Mouse (Mus musculus): ENCODE data around the gene Agbl3. TPM values are rescaled to one million over a fixed set of nuclear protein-coding genes. Genes with fewer than 3 reads are reported as not detected.

Agbl3 gene
- polyA plus RNA-seq, 1 experiment: 1.0 TPM

DNA sequence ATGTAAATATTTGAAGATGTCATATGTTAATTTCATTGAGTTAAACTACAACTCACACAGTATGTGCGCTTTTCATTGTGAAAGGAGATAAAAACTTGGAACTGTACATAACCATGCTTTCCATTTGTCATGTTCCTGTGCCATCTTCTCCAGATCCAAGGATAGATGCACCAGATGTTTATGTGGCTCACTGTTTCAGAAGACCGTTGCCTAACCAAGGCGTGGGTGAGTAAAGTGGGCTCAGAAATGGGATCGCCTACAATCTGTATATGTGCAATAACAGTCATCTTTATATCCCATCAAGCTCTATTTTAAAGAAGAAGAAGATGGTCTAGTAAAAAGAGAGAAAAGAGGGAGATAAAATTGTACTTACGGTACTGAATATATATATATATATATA lies 52.1 kb downstream of the Agbl3 start:
- DNase-seq (ENCODE audit: low read depth in 1 of 2, low spot score in 2 of 2): no peak
- Histone ChIP-seq H3K27me3 (ENCODE audit: control insufficient read depth, insufficient read depth, low read length) (no peaks in the 10 kb centered on the region), H3K27ac (ENCODE audit: insufficient read depth, low read length) (no peak overlapping the region), H3K4me3 (ENCODE audit: extremely low read depth, insufficient read depth, insufficient read length) (no peak overlapping the region), H3K4me1 (ENCODE audit: control insufficient read depth, insufficient read depth, insufficient read length) (no peaks in the 10 kb centered on the region), H3K36me3 (ENCODE audit: control insufficient read depth, insufficient read depth, low read length) (no peaks in the 10 kb centered on the region)
- TF ChIP-seq POLR2A (IDR thresholded peaks at IDR 0.05; ENCODE audit: low read depth, low read length) (no peak), CTCF (IDR thresholded peaks at IDR 0.05; ENCODE audit: extremely low read depth, insufficient read depth, insufficient read length, insufficient replicate concordance) (no peak)
- 94% methylated on average over 5 of the region's 5 CpGs for WGBS

GRCm38 (mm10) chr6:34861546-34862053 lies 81.4 kb downstream of the Agbl3 start:
- Histone ChIP-seq H3K36me3 (ENCODE audit: control insufficient read depth, insufficient read depth, low read length) (no peaks in the 10 kb centered on the region), H3K27ac (ENCODE audit: insufficient read depth, low read length) (no peak overlapping the region), H3K4me1 (ENCODE audit: control insufficient read depth, insufficient read depth, insufficient read length) (peaks cover 11% of the 10 kb centered on the region; the same call in 1 of the 2 replicates), H3K4me3 (ENCODE audit: extremely low read depth, insufficient read depth, insufficient read length) (no peak overlapping the region), H3K27me3 (ENCODE audit: control insufficient read depth, insufficient read depth, low read length) (no peaks in the 10 kb centered on the region)
- TF ChIP-seq POLR2A (IDR thresholded peaks at IDR 0.05; ENCODE audit: low read depth, low read length): no peak
- no peak for TF ChIP-seq CTCF (IDR thresholded peaks at IDR 0.05; ENCODE audit: extremely low read depth, insufficient read depth, insufficient read length, insufficient replicate concordance)
- 70% methylated on average over 11 of the region's 11 CpGs for WGBS
- DNase-seq (ENCODE audit: low read depth in 1 of 2, low spot score in 2 of 2): no peak

DNA sequence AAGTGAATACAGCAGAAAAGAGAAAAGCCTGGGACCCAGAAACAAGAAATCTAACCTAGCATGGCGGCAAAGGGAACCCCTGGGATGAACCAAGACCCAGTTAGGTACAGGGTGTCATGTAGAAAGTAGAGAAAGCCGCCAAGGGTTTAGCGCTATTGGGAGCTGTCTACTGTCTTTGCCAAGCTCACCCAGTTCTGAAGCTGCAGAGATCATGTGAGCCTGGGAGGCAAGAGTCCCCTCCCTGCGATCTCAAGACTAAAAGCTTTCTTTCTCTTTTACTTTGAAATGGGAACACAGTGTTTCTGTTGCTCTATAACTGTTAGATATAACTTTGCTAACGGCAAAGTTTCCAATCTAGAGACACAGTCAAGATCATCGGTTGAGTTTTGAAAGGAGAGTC lies 82.1 kb downstream of the Agbl3 start:
- TF ChIP-seq POLR2A (IDR thresholded peaks at IDR 0.05; ENCODE audit: low read depth, low read length) (0 out of 2 replicates have a peak, but pooled peaks have one; percentile 8), CTCF (IDR thresholded peaks at IDR 0.05; ENCODE audit: extremely low read depth, insufficient read depth, insufficient read length, insufficient replicate concordance) (no peak)
- 10% methylated on average over 6 of the region's 6 CpGs for whole genome bisulfite sequencing
- peaks cover 16% of the 10 kb centered on the region; the same call in 1 of the 2 replicates for H3K4me1 ChIP-seq (ENCODE audit: control insufficient read depth, insufficient read depth, insufficient read length)
- peak overlapping the region; percentile 90 for H3K27ac ChIP-seq (ENCODE audit: insufficient read depth, low read length)
- no peak for DNase-seq (ENCODE audit: low read depth in 1 of 2, low spot score in 2 of 2)
- no peaks in the 10 kb centered on the region for H3K36me3 ChIP-seq (ENCODE audit: control insufficient read depth, insufficient read depth, low read length)
- peak overlapping the region; percentile 87 for H3K4me3 ChIP-seq (ENCODE audit: extremely low read depth, insufficient read depth, insufficient read length)
- H3K27me3 ChIP-seq (ENCODE audit: control insufficient read depth, insufficient read depth, low read length): no peaks in the 10 kb centered on the region

DNA sequence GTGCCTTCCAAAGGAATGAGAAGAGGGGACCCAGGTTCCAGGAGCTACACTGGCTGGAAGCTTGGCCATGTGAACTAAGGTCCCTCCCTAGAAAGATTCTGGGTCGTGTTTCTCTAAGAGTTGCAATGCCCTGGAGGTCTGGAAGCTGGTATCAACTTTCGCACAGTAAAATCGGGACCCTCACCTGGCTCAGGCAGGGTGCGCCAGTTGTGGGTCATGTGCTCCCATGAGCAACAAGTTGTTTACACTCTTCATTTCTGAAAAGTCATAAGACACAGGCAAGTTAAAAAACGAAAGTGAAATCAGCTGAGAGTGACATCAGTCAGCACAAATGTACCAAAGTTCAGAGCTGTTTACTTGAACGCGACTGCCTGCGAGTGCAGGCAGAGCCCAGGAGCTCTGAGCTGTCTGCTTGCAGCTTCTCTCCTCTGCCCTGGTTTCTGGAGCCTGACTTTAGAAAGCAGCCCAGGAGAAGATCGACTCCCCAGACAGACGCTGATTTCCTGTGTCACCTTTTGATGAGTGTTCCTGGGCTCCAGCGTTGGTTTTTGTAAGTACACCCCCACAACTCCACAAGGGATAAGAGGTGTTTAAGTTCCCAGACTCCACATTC lies 82.7 kb downstream of the Agbl3 start, which contains the start of gene Tmem140:
Gene Tmem140, plus strand, starts transcription at position 356 of the 613 bp plus-strand sequence.
- DNase-seq (ENCODE audit: low read depth in 1 of 2, low spot score in 2 of 2): peak in 1 of 2 experiments; percentile 71
- Histone ChIP-seq H3K4me3 (ENCODE audit: extremely low read depth, insufficient read depth, insufficient read length) (peak within 1 kb of the TSS; percentile 87), H3K27ac (ENCODE audit: insufficient read depth, low read length) (peak within 1 kb of the TSS; percentile 90), H3K4me1 (ENCODE audit: control insufficient read depth, insufficient read depth, insufficient read length) (peaks cover 19% of the 10 kb centered on the region; the same call in 1 of the 2 replicates), H3K27me3 (ENCODE audit: control insufficient read depth, insufficient read depth, low read length) (no peaks in the 10 kb centered on the region), H3K36me3 (ENCODE audit: control insufficient read depth, insufficient read depth, low read length) (no peaks in the 10 kb centered on the region)
- TF ChIP-seq POLR2A (IDR thresholded peaks at IDR 0.05; ENCODE audit: low read depth, low read length): peak; percentile 71
- TF ChIP-seq CTCF (IDR thresholded peaks at IDR 0.05; ENCODE audit: extremely low read depth, insufficient read depth, insufficient read length, insufficient replicate concordance): no peak
- WGBS: under 1% methylated on average over 11 of the region's 11 CpGs

- no peak for DNase-seq (ENCODE audit: low read depth in 1 of 2, low spot score in 2 of 2)
- no peak overlapping the region; the same call in 1 of the 2 replicates for H3K4me3 ChIP-seq (ENCODE audit: extremely low read depth, insufficient read depth, insufficient read length)
Measured at GRCm38 (mm10) chr6:34863786-34864514, 83.7 kb downstream of the Agbl3 start.

DNA sequence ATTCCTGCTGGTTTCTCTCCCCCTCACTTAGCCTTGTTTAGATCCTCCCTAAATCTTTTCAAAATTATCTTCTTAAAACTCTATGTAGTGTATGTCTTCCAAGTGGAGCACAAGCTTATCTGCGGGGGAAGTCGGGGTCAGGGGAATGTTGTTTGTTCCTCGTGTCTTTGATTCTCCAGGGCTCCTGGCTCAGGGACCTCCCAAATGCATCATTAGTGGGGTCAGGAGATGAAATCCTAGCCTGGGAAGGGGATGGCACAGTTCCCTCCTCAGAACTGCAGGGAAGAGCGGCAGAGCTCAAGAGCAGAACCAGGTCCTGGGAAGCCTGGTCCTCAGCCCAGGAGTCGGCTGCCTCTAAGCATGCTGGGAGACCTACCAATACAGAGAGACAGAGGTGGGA lies 85.0 kb downstream of the Agbl3 start:
- H3K4me1 ChIP-seq (ENCODE audit: control insufficient read depth, insufficient read depth, insufficient read length): peaks cover 27% of the 10 kb centered on the region; the same call in 1 of the 2 replicates
- H3K36me3 ChIP-seq (ENCODE audit: control insufficient read depth, insufficient read depth, low read length): no peaks in the 10 kb centered on the region

More at GRCm38 (mm10) chr6:34863786-34864514, 83.7 kb downstream of the Agbl3 start:
- H3K27me3 ChIP-seq (ENCODE audit: control insufficient read depth, insufficient read depth, low read length): no peaks in the 10 kb centered on the region
- peak overlapping the region; percentile 15 for H3K27ac ChIP-seq (ENCODE audit: insufficient read depth, low read length)
- peaks cover 22% of the 10 kb centered on the region; the same call in 1 of the 2 replicates for H3K4me1 ChIP-seq (ENCODE audit: control insufficient read depth, insufficient read depth, insufficient read length)
- WGBS: 36% methylated on average over 9 of the region's 9 CpGs
- TF ChIP-seq POLR2A (IDR thresholded peaks at IDR 0.05; ENCODE audit: low read depth, low read length) (no peak), CTCF (IDR thresholded peaks at IDR 0.05; ENCODE audit: extremely low read depth, insufficient read depth, insufficient read length, insufficient replicate concordance) (no peak)
- no peaks in the 10 kb centered on the region for H3K36me3 ChIP-seq (ENCODE audit: control insufficient read depth, insufficient read depth, low read length)

More for the DNA sequence above, 85.0 kb downstream of the Agbl3 start:
- TF ChIP-seq POLR2A (IDR thresholded peaks at IDR 0.05; ENCODE audit: low read depth, low read length): no peak
- TF ChIP-seq CTCF (IDR thresholded peaks at IDR 0.05; ENCODE audit: extremely low read depth, insufficient read depth, insufficient read length, insufficient replicate concordance): no peak
- Histone ChIP-seq H3K4me3 (ENCODE audit: extremely low read depth, insufficient read depth, insufficient read length) (no peak overlapping the region), H3K27ac (ENCODE audit: insufficient read depth, low read length) (peak overlapping the region; percentile 52; the same call in 1 of the 2 replicates), H3K27me3 (ENCODE audit: control insufficient read depth, insufficient read depth, low read length) (no peaks in the 10 kb centered on the region)
- 75% methylated on average over 5 of the region's 5 CpGs for WGBS
- no peak for DNase-seq (ENCODE audit: low read depth in 1 of 2, low spot score in 2 of 2)

Data from spleen, adult 2 months (tissue).